Mouse (Mus musculus) MEL (cell line): ENCODE data around the gene Akap13. TPM values are rescaled to one million over a fixed set of nuclear protein-coding genes. Genes with fewer than 3 reads are reported as not detected.

Experiments
- DNase-seq: peaks from one replicate; pipeline ENCODE4 v3.0.0; 2011; ENCODE audit warnings: low read depth, low spot score
- H3K27ac ChIP-seq: 2 replicates; pipeline ENCODE4 v1.5.1; 2012; ENCODE audit warnings: low read depth, mild to moderate bottlenecking, control low read depth, low read length, moderate library complexity; ENCODE audit not compliant: control insufficient read depth
- H3K27me3 ChIP-seq, 2 experiments: fragments of 150-350 bp in 1 of 2; sonication (generic) in 1 of 2; 2 replicates each; pipeline ENCODE4 v1.6.1; 2012; ENCODE audit warnings: low read length in 2 of 2, mild to moderate bottlenecking in 2 of 2, improper control_type of control experiment in 1 of 2, moderate library complexity in 1 of 2; ENCODE audit not compliant: insufficient read depth in 2 of 2, control insufficient read depth in 1 of 2
- H3K36me3 ChIP-seq, 2 experiments: 2 replicates each; pipeline ENCODE4 v1.6.1; 2012 to 2014; ENCODE audit warnings: low read length in 2 of 2, improper control_type of control experiment in 1 of 2, inconsistent platforms in 1 of 2, mild to moderate bottlenecking in 1 of 2; ENCODE audit not compliant: insufficient read depth in 2 of 2, control insufficient read depth in 1 of 2
- H3K4me1 ChIP-seq, 2 experiments: fragments of 150-350 bp in 1 of 2; sonication (generic) in 1 of 2; 2 replicates each; pipeline ENCODE4 v1.6.1; 2012; ENCODE audit warnings: low read length in 2 of 2, improper control_type of control experiment in 1 of 2, mild to moderate bottlenecking in 1 of 2; ENCODE audit not compliant: insufficient read depth in 2 of 2, control insufficient read depth in 1 of 2
- H3K4me3 ChIP-seq, 2 experiments: fragments of 150-350 bp in 1 of 2; sonication (generic) in 1 of 2; 2 replicates each; pipeline ENCODE4 v1.5.1; 2012; ENCODE audit warnings: low read depth in 2 of 2, low read length in 2 of 2, mild to moderate bottlenecking in 2 of 2, moderate library complexity in 2 of 2, control low read depth in 1 of 2, improper control_type of control experiment in 1 of 2; ENCODE audit not compliant: control insufficient read depth in 1 of 2, insufficient read depth in 1 of 2
- H3K79me2 ChIP-seq: 2 replicates; pipeline ENCODE4 v1.6.1; 2012; ENCODE audit warnings: mild to moderate bottlenecking, low read length, moderate library complexity; ENCODE audit not compliant: control insufficient read depth, poor library complexity, insufficient read depth
- H3K9ac ChIP-seq: 2 replicates; pipeline ENCODE4 v1.6.1; 2012; ENCODE audit warnings: low read depth, mild to moderate bottlenecking, control low read depth, low read length, moderate library complexity; ENCODE audit not compliant: control insufficient read depth, poor library complexity, severe bottlenecking
- H3K9me3 ChIP-seq: fragments of 150-350 bp; sonication (generic); replicated peaks from 2 replicates; pipeline ENCODE4 v1.6.1; 2012; ENCODE audit warnings: mild to moderate bottlenecking, low read length, improper control_type of control experiment, moderate library complexity; ENCODE audit not compliant: insufficient read depth
- BHLHE40 ChIP-seq: IDR thresholded peaks from 2 replicates; pipeline ENCODE4 v1.6.1; 2012; ENCODE audit warnings: low read depth, mild to moderate bottlenecking, inconsistent platforms, low read length, improper control_type of control experiment, borderline replicate concordance
- CHD2 ChIP-seq: IDR thresholded peaks from 2 replicates; pipeline ENCODE4 v1.6.1; 2011; ENCODE audit warnings: low read length, improper control_type of control experiment
- CTCF ChIP-seq, 3 experiments: IDR thresholded peaks in 2 of 3; conservative IDR thresholded peaks in 1 of 3; 2 replicates each; pipeline ENCODE4 v1.5.1; 2011 to 2012; ENCODE audit warnings: low read length in 3 of 3, low read depth in 2 of 3, mild to moderate bottlenecking in 2 of 3, improper control_type of control experiment in 1 of 3, inconsistent platforms in 1 of 3, mixed read lengths in 1 of 3, moderate library complexity in 1 of 3; ENCODE audit not compliant: control insufficient read depth in 1 of 3, insufficient read depth in 1 of 3, poor library complexity in 1 of 3, severe bottlenecking in 1 of 3
- E2F4 ChIP-seq: IDR thresholded peaks from 2 replicates; pipeline ENCODE4 v1.6.1; 2011; ENCODE audit warnings: low read depth, low read length, improper control_type of control experiment, borderline replicate concordance
- GABPA ChIP-seq: IDR thresholded peaks from 2 replicates; pipeline ENCODE4 v1.6.1; 2012; ENCODE audit warnings: low read depth, mild to moderate bottlenecking, inconsistent platforms, low read length, improper control_type of control experiment, moderate library complexity
- GATA1 ChIP-seq: IDR thresholded peaks from 2 replicates; pipeline ENCODE4 v1.6.1; 2011; ENCODE audit warnings: low read depth, low read length, improper control_type of control experiment
- HCFC1 ChIP-seq: IDR thresholded peaks from 2 replicates; pipeline ENCODE4 v1.6.1; 2012; ENCODE audit warnings: low read depth, mild to moderate bottlenecking, inconsistent platforms, low read length, improper control_type of control experiment, moderate library complexity
- KAT2A ChIP-seq: conservative IDR thresholded peaks from 2 replicates; pipeline ENCODE4 v1.6.1; 2012; ENCODE audit warnings: low read depth, low read length, improper control_type of control experiment, inconsistent platforms
- MAFK ChIP-seq: IDR thresholded peaks from 2 replicates; pipeline ENCODE4 v1.6.1; 2011; ENCODE audit warnings: low read depth, mild to moderate bottlenecking, low read length, improper control_type of control experiment, borderline replicate concordance
- MAZ ChIP-seq: IDR thresholded peaks from 2 replicates; pipeline ENCODE4 v1.6.1; 2012; ENCODE audit warnings: low read depth, mild to moderate bottlenecking, inconsistent platforms, low read length, improper control_type of control experiment
- MYB ChIP-seq: IDR thresholded peaks from 2 replicates; pipeline ENCODE4 v1.6.1; 2011; ENCODE audit warnings: mild to moderate bottlenecking, low read depth, low read length, improper control_type of control experiment
- MYC ChIP-seq: IDR thresholded peaks from 2 replicates; pipeline ENCODE4 v1.6.1; 2011; ENCODE audit warnings: low read depth, mild to moderate bottlenecking, low read length, improper control_type of control experiment, moderate library complexity
- NELFE ChIP-seq: IDR thresholded peaks from 2 replicates; pipeline ENCODE4 v1.6.1; 2011; ENCODE audit warnings: low read depth, low read length, improper control_type of control experiment
- POLR2AphosphoS5 ChIP-seq: IDR thresholded peaks from 2 replicates; pipeline ENCODE4 v1.6.1; 2012; ENCODE audit warnings: low read depth, borderline replicate concordance, mild to moderate bottlenecking, inconsistent platforms, low read length, moderate library complexity, mixed read lengths
- RAD21 ChIP-seq: IDR thresholded peaks from 2 replicates; pipeline ENCODE4 v1.6.1; 2011; ENCODE audit warnings: mild to moderate bottlenecking, low read depth, low read length, improper control_type of control experiment
- RCOR1 ChIP-seq: IDR thresholded peaks from 2 replicates; pipeline ENCODE4 v1.6.1; 2012; ENCODE audit warnings: low read depth, mild to moderate bottlenecking, inconsistent platforms, low read length, improper control_type of control experiment
- TAL1 ChIP-seq: IDR thresholded peaks from 2 replicates; pipeline ENCODE4 v1.6.1; 2012; ENCODE audit warnings: mild to moderate bottlenecking, inconsistent platforms, low read length, moderate library complexity, mixed read lengths
- TCF12 ChIP-seq: IDR thresholded peaks from 2 replicates; pipeline ENCODE4 v1.6.1; 2014; ENCODE audit warnings: low read depth, mild to moderate bottlenecking, inconsistent platforms, low read length, improper control_type of control experiment, moderate library complexity
- UBTF ChIP-seq: IDR thresholded peaks from 2 replicates; pipeline ENCODE4 v1.6.1; 2012; ENCODE audit warnings: low read depth, mild to moderate bottlenecking, inconsistent platforms, low read length, improper control_type of control experiment, moderate library complexity, borderline replicate concordance; ENCODE audit not compliant: insufficient read depth
- USF2 ChIP-seq, 2 experiments: IDR thresholded peaks; 2 replicates each; pipeline ENCODE4 v1.6.1; 2011 to 2012; ENCODE audit warnings: improper control_type of control experiment in 2 of 2, low read length in 2 of 2, borderline replicate concordance in 1 of 2, inconsistent platforms in 1 of 2, low read depth in 1 of 2, mild to moderate bottlenecking in 1 of 2; ENCODE audit not compliant: insufficient read depth in 1 of 2
- ZKSCAN1 ChIP-seq: IDR thresholded peaks from 2 replicates; pipeline ENCODE4 v1.6.1; 2012; ENCODE audit warnings: low read depth, mild to moderate bottlenecking, inconsistent platforms, low read length, improper control_type of control experiment, moderate library complexity
- ZMIZ1 ChIP-seq: IDR thresholded peaks from 2 replicates; pipeline ENCODE4 v1.6.1; 2012; ENCODE audit warnings: low read depth, mild to moderate bottlenecking, inconsistent platforms, low read length, improper control_type of control experiment, moderate library complexity
- polyA plus RNA-seq, 2 experiments: library from polyadenylated mRNA; stranded (reverse) in 1 of 2; unstranded in 1 of 2; fragments of >175 nt in 1 of 2; fragments of >200 nt in 1 of 2; gene quantifications; 2 replicates each; pipeline versions ENCODE4 v1.2.1 to v1.2.4; 2012; ENCODE audit warnings: low replicate concordance in 2 of 2, low read depth in 1 of 2; ENCODE audit not compliant: insufficient read length in 2 of 2, insufficient read depth in 1 of 2, missing spikeins in 1 of 2
- total RNA-seq: library from RNA; depleted of rRNA; stranded (reverse); fragments of 300-350 nt; gene quantifications from 2 replicates; pipeline ENCODE4 v1.2.3, GENCODE M21; 2012

The Akap13 gene
- total and polyA plus RNA-seq, 3 experiments = 4.1 to 4.5 TPM; not detected in 1

DNA sequence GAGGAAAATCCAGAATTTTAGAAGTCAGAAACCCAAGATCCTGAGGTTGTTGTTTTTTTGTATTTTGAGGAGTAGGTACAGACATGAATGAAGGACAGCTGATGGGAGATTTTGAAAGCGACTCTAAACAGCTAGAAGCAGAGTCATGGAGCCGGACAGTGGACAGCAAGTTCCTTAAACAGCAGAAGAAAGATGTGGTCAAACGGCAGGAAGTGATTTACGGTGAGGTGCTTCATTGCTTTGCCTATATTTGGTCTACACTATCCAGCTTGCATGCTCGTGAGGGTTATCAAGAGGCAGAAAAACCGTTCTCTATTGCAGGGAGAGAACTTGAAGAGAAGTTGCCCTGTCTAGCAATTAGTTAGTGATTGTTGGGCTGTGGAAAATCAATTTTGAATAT, 270.6 kb downstream of the Akap13 start:
- Histone ChIP-seq H3K79me2 (no peaks in the 10 kb centered on the region), H3K27me3 (no peaks in the 10 kb centered on the region), H3K36me3 (peaks cover 0 to 13% of the 10 kb centered on the region in 2 experiments; a peak in 3 of 4 replicates), H3K4me1 (peaks cover 0 to 2% of the 10 kb centered on the region in 2 experiments; a peak in 2 of 4 replicates), H3K27ac (no peak overlapping the region), H3K4me3 (no peak overlapping the region), H3K9ac (no peak overlapping the region), H3K9me3 (no peaks in the 10 kb centered on the region)
- DNase-seq = no peak
- TF ChIP-seq GABPA (no peak), BHLHE40 (no peak), NELFE (no peak), POLR2AphosphoS5 (no peak), E2F4 (no peak), TCF12 (no peak)

GRCm38 (mm10) chr7:75726867-75727266, 271.5 kb downstream of the Akap13 start:
- peaks cover 0 to 2% of the 10 kb centered on the region in 2 experiments; a peak in 2 of 4 replicates for H3K4me1 ChIP-seq
- no peak overlapping the region for H3K9ac ChIP-seq
- no peaks in the 10 kb centered on the region for H3K79me2 ChIP-seq
- peaks cover 0 to 9% of the 10 kb centered on the region in 2 experiments; a peak in 3 of 4 replicates for H3K36me3 ChIP-seq
- no peak overlapping the region for H3K27ac ChIP-seq
- H3K9me3 ChIP-seq = no peaks in the 10 kb centered on the region
- no peaks in the 10 kb centered on the region for H3K27me3 ChIP-seq
- no peak for DNase-seq
- no peak overlapping the region for H3K4me3 ChIP-seq
- TF ChIP-seq MAFK (no peak), ZMIZ1 (no peak), CTCF (IDR thresholded peaks at IDR 0.05 in 2 of 3, conservative IDR thresholded peaks at IDR 0.05 in 1 of 3; ENCODE audit: control insufficient read depth in 1 of 3, insufficient read depth in 1 of 3, low read depth in 2 of 3, low read length in 3 of 3, poor library complexity in 1 of 3, severe bottlenecking in 1 of 3) (no peak), BHLHE40 (no peak)
- TF ChIP-seq, all 39 proteins: peak for 0

GRCm38 (mm10) chr7:75729652-75730051, 274.3 kb downstream of the Akap13 start:
- DNase-seq = no peak
- Histone ChIP-seq H3K36me3 (no peaks in the 10 kb centered on the region; a peak in 1 of 4 replicates), H3K9me3 (no peaks in the 10 kb centered on the region), H3K9ac (no peak overlapping the region), H3K27ac (no peak overlapping the region), H3K4me3 (no peak overlapping the region), H3K4me1 (no peaks in the 10 kb centered on the region), H3K79me2 (no peaks in the 10 kb centered on the region), H3K27me3 (no peaks in the 10 kb centered on the region)
- TF ChIP-seq TAL1 = no peak
- TF ChIP-seq MYB = no peak
- TF ChIP-seq GATA1 = no peak
- TF ChIP-seq E2F4 = no peak
- TF ChIP-seq MAZ = no peak
- no peak for TF ChIP-seq MYC
- no peak for TF ChIP-seq HCFC1
- TF ChIP-seq CHD2 = no peak
- TF ChIP-seq ZKSCAN1 = no peak
- no peak for TF ChIP-seq KAT2A
- no peak for TF ChIP-seq NELFE
- TF ChIP-seq RAD21 = no peak
- TF ChIP-seq RCOR1 = no peak
- TF ChIP-seq ZMIZ1 = no peak
- TF ChIP-seq UBTF = no peak
- no peak for TF ChIP-seq USF2 (IDR thresholded peaks at IDR 0.05; ENCODE audit: borderline replicate concordance in 1 of 2, insufficient read depth in 1 of 2, low read depth in 1 of 2, low read length in 2 of 2)
